Mouse (Mus musculus) lung, postnatal 25 days (tissue): ENCODE data around the gene Dcp1a.
"Not testable (repeated sequence)": the region's sequence is repeated elsewhere in the genome, so short reads cannot be mapped to it uniquely, and the experiment has no call there.

ENCODE experiments used
- DNase-seq: peaks from one replicate; pipeline ENCODE4 v3.0.0; 2022; ENCODE audit warnings: low spot score

The Dcp1a gene

DNA sequence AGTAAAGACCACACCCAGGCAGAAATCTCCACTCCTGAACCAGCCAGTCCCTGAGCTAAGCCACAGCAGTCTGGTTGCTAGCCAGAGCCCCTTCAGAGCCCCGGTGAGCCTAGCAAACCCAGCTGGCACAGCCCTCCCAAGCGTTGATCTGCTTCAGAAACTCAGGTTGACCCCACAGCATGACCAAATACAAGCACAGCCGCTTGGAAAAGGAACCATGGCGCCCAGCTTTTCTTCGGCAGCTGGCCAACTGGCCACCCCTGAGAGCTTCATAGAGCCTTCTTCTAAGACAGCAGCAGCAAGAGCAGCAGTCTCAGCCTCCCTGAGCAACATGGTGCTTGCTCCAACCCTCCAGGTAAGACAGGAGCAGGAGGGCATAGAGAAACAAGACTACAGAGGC, 40.0 kb downstream of the Dcp1a start:
- DNase-seq = no peak

DNA sequence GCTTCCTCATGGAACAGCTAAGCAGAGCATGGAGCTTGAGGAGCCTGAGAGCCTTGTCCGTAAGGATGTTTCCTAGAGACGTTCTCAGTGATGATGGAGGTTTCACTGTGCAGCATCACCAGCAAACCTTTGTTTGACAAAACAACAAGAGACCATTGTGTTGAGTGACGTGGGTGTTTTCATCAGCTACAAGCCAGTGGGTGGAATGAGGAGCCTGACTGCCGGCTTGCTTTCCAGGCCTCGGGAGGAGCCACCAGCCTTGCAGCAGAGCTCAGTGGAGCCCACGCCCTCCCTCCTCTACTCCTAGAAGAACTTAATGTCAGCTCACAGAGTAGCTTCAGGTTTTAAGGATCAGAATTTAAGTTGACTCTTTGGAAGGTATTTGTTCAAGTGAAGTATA, 44.0 kb downstream of the Dcp1a start:
- DNase-seq = no peak

- no peak for DNase-seq
These were observed 49.1 kb downstream of the Dcp1a start for GRCm38 (mm10) chr14:30528392-30528791.

- DNase-seq = no peak
These were observed 49.6 kb downstream of the Dcp1a start for GRCm38 (mm10) chr14:30528961-30529360.

- no peak for DNase-seq
These were observed 50.1 kb downstream of the Dcp1a start for GRCm38 (mm10) chr14:30529454-30529853.

GRCm38 (mm10) chr14:30530726-30531269, 51.5 kb downstream of the Dcp1a start:
- no peak for DNase-seq

GRCm38 (mm10) chr14:30531431-30531830, 52.1 kb downstream of the Dcp1a start:
- DNase-seq = no peak

DNA sequence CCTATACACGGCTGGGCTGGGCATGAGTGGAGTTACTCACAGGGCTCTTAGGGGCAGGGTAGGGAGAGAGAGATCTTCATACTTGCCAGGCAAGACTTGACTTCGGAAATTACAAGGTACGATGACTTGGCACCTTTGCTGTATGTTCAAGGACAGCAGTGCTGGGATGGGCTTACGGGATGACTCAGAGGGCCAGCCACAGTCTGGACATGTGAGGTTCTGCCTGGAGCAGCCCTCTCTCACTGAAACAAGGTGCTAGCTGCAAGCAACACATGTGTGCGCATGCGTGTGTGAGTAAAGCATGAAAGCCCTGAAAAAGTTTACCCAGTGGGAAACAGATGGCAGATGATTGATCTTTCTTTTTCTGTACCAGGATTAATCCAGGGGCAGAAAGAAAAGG, 52.6 kb downstream of the Dcp1a start:
- no peak for DNase-seq

DNA sequence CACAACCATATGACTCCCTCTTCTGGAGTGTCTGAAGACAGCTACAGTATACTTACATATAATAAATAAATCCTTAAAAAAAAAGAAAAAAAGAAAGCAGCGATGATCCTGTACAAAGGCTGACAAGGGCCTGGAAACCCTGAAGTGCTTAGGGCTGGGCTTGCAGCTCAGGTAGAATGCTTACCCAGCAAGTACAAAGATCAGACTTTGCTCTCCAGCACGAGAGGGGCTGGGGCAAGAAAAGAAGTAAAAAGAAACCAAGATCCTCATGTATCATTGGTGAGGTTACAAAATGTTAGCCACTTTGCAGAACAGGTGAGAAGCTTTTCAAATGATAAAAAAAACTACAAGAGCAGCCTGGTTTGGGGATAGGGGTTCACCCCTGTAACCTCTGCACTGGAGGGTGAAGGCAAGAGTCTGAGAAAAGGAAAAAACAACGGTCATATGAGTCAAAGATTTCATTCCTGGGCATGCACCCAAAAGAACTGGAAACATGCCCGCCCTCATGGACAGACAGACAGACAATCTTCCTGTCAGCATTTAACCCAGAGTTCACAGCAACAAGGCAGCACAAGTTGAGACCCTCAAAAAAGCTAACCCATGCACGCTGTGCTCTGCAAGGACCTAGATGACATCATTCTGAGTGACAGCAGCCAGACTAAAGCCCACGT, 54.6 kb downstream of the Dcp1a start:
- no peak for DNase-seq

GRCm38 (mm10) chr14:30541541-30541940, 62.2 kb downstream of the Dcp1a start:
- DNase-seq = no peak

DNA sequence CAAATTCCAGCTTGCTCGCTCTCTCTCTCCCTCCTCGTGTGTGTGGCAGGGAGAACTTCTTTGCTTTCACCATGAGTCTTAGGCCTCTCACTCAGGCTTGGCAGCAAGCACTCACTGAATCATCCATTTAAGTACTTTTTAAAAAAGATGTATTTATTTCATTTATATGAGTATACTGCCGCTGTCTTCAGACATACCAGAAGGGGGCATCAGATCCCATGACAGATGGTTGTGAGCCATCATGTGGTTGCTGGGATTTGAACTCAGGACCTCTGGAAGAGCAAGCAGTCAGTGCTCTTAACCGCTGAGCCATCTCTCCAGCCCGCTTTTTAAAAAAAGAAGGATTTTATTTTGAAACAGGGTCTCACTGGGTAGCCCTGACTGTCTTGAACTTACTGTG, 64.0 kb downstream of the Dcp1a start:
- DNase-seq = not testable (repeated sequence)

DNA sequence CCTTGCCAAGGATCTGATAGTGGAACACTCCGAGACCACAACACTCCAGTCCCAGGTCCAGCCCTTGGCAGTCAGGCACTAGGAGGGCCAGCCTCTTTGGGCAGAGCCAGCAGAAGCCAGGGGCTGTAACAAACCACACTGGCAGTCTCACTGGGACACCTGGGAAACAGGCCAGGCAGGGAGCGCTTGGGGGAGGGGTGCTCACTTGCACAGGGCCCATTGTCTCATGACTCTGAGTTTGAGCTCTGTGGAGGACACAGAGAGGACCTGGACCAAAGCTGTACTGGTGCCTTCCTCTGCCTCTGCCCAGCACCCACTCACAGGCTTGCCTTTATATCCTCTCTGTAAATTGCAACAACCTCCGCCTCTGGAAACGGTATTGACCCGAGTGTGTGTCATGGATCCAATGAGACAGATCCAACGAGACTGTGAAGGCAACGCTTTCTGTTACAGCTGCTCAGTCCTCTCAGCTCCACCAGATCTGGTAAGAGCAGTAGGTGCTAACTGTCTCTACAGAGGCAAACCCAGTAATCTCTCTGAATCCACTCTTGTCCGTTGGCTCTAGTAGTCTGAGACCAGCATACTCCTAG, 68.9 kb downstream of the Dcp1a start, which contains the start of gene Tkt:
Gene Tkt (plus strand): TSS at position 229 of the 590 bp plus-strand sequence.
- DNase-seq = peak; percentile 81

DNA sequence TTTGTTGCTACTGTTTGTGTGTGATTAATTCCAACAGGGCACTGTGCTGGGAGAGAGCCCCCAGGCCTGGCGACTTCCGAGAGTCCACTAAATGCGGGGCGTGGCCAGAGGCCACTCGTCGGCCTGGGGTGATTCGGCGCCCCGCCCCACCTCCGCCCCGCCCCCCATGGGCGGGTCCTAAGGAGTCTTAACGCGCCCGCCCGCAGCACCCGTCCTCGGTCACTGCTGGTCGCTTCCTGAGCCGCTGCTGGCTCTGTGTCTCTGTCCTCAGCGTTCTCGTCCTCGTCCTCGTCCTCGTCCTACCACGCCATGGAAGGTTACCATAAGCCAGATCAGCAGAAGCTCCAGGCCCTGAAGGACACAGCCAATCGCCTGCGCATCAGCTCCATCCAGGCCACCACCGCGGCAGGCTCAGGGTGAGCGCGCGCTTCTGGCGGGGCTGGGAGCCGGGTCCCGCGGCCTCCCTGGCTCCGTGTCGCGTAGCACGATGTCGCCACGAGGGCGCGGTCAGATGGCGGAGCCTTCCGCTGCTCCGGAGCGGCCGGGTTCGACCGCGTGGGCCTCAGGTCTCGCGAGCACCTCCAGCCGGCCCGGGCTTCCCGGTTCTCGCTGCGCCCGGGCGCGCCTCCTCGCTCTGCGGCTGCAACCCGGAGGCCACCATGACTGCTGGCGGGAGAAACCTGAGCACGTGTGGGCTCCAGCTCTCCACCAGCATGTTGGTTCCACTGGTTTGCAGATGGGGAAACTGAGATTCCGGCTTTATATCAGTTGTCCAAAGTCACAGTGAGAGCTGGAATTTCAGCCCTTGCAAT, 69.8 kb downstream of the Dcp1a start:
- peak; percentile 94 for DNase-seq

GRCm38 (mm10) chr14:30549777-30550149, 70.4 kb downstream of the Dcp1a start:
- DNase-seq = no peak

DNA sequence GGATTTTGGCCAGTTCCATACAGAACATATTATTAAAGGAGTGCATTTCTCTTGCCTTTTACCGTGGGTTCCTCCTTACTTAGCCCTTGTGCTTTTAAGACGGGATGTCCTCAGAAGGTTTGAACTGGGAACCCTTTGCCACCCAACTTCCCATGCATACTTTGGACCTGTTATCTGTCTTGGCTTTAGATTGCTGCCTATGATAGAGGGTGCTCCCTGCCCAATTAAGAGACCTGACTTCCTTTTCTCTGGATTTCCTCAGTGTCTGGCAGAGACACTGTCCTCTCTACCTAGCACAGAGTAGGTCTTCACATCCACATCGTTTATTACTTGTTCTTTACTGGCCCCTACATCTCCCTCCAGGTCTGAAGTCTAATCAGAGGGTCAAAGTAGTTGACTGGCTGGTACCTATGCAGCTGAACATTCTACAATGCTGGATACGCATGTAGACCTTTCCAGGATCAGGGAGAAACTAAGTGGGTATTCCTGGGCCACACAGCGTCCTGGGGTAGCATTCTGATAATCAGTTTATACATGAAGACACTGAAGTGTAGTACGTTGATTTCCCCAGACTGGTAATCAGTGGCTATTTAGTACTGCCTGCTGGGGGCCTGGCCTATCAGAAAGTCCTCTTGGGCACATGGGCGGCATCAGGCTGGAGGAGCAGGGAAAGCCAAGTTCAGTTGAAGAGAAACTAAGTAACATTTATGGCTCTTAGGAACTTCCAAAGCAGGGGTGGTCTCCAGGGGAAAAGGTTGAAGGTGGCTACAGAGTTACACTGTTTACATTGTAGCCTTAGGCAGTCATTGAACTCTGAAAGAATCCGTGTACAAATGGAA, 71.1 kb downstream of the Dcp1a start:
- no peak for DNase-seq

GRCm38 (mm10) chr14:30551509-30551908, 72.2 kb downstream of the Dcp1a start:
- peak; percentile 38 for DNase-seq

GRCm38 (mm10) chr14:30551981-30552380, 72.6 kb downstream of the Dcp1a start:
- no peak for DNase-seq

- DNase-seq = peak; percentile 46
These were observed 73.8 kb downstream of the Dcp1a start for GRCm38 (mm10) chr14:30553185-30553584.

- DNase-seq = no peak
These were observed 77.3 kb downstream of the Dcp1a start for GRCm38 (mm10) chr14:30556651-30557050.

GRCm38 (mm10) chr14:30557730-30558129, 78.4 kb downstream of the Dcp1a start:
- DNase-seq = no peak

DNA sequence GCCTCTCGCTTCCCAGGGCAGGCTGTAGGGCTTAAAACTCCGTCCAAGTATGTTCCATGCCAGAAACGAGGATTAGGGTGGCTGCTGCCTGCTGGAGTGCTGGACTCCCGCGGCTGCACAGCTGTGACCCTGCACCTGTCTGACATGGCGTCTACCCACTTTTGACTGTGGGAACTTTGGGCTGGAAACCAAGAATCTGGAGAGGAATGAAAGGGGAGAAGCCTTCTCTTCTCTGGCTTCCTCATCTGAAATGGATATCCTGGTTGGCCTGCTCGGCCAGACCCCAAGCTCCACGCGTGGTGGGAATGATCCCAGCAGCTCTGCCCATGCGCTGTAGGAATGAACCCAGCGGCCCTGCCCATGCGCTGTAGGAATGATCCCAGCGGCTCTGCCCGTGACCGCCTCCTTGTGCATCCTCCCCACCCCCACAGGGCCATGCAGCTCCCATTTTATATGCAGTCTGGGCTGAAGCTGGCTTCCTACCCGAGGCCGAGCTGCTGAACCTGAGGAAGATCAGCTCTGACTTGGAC, 80.1 kb downstream of the Dcp1a start:
- DNase-seq = no peak
